Mouse (Mus musculus) liver (tissue): ENCODE measurements at regions not wholly inside any gene's neighbourhood (a gene's known extent, or its start where the extent isn't known, plus 50 kb on each side); places are given as distances from the start of the nearest gene placed in this dataset.

Experiments
- DNase-seq: peaks from one replicate; pipeline ENCODE4 v3.0.0-alpha.2; 2020; ENCODE audit warnings: mixed read lengths

GRCm38 (mm10) chr19:44626261-44626660, 63.6 kb downstream of the Hif1an start:
- no peak for DNase-seq

- DNase-seq, result no peak
Observed at GRCm38 (mm10) chr19:44629705-44630104, 67.1 kb downstream of the Hif1an start.

- DNase-seq, result no peak
Observed at GRCm38 (mm10) chr19:44631356-44632007, 68.8 kb downstream of the Hif1an start.

- no peak for DNase-seq
Observed at GRCm38 (mm10) chr19:44637145-44637719, 74.6 kb downstream of the Hif1an start.

- DNase-seq, result no peak
Observed at GRCm38 (mm10) chr19:44640021-44640420, 77.4 kb downstream of the Hif1an start.

DNA sequence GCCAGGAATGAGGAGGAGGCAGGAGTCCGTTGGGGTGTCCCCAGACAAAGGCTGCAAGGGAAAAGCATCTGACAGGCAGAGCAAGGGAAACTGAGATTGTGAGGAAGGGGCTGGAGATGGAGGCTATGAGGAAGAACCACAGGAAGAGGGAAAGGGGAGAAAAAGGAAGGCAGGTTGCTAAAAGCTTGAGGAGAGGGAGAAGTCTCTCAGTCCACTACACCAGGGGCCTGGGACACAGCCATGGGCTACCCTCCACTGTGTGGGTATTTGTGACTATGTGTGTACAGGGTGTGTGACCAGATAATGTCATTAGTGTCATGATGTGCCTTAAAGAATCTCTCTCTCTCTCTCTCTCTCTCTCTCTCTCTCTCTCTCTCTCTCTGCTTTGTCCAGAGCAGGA, 77.9 kb downstream of the Hif1an start:
- DNase-seq, result no peak

DNA sequence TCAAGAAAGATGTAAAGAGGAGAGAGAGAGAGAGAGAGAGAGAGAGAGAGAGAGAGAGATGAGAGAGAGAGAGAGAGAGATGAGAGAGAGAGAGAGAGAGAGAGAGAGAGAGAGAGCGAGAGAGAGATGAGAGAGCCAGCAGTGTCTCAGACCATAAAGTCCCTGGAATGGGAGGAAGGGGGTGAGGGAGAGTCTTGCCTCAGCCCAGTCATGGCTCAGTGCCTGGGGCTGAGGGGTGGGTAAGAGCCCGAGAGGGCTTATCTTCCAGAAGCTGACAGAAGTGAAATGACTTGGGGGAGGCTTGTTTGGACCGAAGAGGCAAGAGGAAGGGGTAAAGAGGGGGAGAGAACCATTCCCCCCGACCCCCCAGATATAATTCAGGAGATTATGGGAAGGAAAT, 79.6 kb downstream of the Hif1an start:
- DNase-seq, result no peak

DNA sequence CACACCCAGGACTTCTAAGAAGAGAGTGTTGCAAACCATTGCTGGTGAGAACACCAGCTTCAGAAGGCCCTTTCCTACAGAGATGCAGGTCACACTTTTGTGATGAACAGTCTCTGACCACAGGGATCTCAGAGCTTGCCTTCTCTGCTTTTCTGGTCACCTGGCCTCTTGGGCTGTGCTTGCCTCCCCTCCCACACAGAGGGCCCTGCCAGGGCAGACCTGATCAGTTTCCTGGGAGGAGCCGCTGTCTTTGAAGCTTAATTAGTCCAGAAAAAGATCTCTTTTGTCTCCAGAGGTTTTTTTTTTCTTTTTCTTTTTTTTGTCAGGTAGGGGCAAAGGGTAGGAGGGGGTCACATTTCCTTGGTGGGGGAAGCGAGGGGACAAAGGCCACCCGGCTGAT, 81.7 kb downstream of the Hif1an start:
- no peak for DNase-seq

GRCm38 (mm10) chr19:44644929-44645328, 82.3 kb downstream of the Hif1an start:
- no peak for DNase-seq

DNA sequence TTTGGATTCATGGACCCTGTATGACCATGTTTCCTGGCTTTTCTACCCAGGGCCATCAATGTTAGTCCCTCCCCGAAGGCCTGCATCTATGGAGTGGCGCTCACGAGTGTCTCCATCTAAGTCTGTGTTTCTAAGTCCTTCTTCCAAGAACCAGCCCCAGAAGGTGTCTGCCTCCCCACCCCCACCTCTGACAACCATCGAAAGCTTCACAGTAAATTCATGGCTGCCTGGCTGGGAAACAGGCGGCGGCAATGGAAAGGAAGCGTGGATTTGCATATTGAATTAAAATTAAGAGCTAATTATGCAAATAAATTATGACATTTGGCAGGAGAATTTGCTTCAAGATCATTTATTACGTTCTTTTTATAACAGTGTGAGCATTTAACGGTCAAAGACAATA, 83.9 kb downstream of the Hif1an start:
- no peak for DNase-seq

GRCm38 (mm10) chr19:44649206-44649605, 86.6 kb downstream of the Hif1an start:
- no peak for DNase-seq

DNA sequence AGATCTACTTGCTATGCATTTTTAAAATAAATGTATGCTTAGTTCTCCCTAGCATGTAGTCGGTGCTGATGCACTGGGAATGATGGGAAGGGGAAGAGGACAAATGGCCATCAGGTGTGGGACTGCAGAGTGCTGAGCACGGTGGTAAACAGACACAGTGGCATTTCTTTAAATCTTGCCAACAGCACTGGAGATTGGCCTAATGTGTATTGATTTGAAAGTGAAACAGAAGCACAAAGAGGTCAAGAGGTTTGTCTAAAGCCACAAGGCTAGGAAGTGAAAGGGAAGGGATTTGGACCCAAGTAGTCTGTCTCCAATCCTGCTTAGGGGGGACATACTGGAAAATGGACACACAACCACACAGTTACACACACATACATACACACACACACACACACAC, 88.2 kb downstream of the Hif1an start:
- no peak for DNase-seq

- DNase-seq, result no peak
Observed at GRCm38 (mm10) chr19:44651605-44652004, 89.0 kb downstream of the Hif1an start.

DNA sequence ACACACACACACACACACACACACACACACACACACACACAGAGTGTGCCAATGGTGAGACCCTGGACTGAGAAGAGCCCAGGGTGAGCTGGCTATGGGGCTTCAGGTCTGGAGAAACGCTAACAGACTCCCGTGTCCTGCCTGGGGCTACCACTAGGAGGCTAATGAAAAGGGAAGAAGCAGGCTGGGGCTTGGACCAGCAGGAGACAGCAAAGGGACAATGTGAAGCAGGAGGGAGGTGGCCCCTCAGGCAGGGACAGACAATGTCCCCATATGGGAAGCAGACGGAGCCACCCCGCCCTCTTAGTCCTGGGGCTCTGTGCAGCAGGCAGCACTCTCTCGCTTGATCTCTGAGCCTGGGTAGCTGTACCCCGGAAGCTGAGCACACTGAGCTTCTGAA, 93.1 kb downstream of the Hif1an start:
- DNase-seq, result peak; percentile 36

DNA sequence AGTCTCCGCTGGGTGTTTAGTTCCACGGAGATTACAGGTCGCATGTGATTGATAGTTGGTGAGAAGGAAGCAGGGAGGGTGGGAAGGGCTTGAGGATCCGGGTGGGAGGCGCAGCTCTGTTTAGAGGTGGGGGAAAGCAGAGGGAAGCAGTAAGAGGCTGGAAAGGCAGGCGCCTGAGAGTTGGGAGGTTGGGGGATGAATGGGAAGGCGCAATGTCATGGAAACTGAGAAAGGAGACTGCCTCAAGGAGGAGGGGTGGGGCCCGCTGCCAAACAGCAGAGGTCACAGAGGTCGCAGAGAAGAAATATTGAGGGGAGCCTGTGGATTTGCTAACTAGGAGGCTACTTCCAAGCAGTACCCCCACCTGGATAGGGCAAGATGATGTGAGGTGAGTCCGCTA, 96.5 kb upstream of the Pax2 start:
- DNase-seq, result no peak

- DNase-seq, result no peak
Observed at GRCm38 (mm10) chr19:44669535-44669958, 86.3 kb upstream of the Pax2 start.

DNA sequence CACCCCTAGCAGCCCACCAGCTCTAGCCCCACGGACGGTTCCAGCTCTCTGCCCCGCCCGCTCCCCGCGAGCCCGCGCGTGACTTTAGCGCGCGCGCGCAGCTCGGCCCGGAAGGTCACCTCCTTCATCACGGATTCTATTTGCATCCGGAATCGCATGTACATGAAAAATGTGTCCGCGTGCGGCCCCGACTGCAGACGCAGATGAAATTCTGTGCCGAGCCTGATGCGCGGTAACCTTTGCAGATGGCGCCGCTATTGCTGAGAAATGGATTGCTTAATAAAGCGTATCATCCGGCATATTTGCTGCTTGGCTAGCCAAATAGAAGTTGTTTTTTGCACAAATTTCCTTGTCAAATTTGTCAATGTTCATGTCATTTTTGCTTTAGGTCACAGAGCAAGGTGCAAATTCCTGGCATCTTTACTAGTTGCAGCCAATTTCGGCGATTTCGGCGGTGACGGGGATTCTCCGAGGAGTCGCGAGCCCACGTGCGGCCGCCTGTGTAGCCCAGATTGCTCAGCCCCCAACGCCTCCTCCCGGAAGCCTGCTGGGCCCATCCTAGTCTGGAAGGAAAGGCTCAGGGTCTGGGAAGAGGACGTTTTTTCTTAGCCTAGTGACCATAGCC, 81.1 kb upstream of the Pax2 start:
- DNase-seq, result no peak

DNA sequence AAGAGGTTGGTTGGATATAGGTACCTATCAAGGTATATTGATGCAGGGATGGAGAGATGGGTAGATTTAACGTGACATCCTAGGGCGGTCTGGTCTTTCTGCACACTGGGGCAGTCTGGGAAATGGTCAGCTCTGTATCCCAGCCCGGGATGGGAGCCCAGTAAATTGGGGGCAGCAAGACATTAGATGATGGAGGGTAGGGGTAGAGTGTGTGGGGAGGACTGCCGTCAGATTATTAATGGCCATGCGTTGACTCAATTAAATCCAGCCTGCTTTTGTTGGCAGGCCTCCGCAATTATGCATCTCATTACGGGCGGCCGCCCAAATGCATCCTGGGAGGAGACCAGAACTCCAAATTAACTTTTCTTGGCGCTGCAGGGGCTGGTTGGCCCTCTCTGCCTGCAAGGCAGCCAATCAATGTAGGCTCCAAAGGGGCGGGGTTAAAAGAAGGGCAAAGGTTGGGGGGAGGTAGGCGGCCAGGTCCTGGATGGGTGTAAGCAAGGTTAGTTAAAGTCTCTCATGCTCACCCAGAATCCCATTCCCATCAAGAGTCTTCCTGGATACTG, 79.2 kb upstream of the Pax2 start:
- DNase-seq, result no peak

DNA sequence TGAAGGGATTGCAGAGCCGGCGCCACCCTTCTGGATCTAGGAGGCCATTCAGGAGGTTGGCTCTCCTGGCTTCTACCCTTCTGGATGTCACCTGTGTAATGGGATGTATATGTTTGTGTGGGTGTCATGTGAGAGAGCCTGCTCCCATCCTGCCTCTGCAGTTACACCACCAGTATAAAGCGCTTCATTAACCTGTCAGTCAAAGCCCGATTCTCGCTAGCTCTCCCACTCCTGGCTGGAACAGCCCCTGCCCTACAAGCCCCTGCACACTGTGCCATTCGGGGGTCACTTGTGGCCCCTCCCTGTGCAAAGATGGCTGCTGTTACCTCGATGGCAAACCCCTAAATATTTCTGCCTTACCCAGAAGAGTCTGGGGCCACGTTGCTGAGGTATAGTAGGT, 78.5 kb upstream of the Pax2 start:
- no peak for DNase-seq

GRCm38 (mm10) chr19:44678686-44679085, 77.2 kb upstream of the Pax2 start:
- DNase-seq, result no peak

GRCm38 (mm10) chr19:44681675-44682074, 74.2 kb upstream of the Pax2 start:
- no peak for DNase-seq

- no peak for DNase-seq
Observed at GRCm38 (mm10) chr19:44683191-44683590, 72.7 kb upstream of the Pax2 start.

DNA sequence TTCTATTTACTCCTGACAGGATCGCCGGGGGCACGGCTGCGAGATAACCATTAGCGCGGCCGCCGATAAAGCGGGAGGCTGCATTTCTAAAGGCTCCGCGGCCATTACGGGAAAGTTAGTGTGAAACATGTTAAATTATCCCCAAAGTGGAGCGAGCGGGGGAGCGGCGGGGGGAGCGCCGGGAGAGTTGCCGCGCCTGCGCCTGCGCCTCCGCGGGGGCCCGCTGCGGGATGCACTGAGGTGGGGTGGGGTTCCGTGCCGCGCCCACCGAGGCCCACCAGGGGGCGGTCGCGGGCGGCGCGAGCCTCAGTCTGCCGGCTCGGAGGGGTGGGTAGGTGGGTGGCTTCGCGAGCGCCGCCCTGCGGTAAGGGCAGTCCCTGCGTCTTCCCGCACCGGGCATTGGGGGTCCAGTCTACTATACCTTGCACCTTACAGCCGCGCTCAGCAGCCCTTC, 71.8 kb upstream of the Pax2 start:
- DNase-seq, result peak; percentile 35

DNA sequence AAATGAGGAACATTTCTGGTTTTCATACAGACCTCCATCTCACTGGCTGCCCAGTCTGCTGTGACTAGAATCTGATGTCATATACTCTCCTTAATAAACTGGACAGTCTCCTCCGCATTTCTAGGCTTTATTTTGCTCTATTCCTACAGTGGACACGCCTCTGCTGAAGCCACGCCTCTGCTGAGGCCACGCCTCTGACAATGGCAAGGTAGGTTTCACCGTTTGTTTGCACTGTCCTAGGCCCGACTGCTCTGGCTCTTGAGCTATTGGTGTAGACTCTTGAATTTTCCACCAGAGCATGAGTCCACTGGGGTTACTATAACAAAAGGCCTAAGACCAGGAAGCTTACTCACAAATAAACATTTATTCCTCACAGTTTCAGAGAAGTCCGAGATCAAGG, 69.8 kb upstream of the Pax2 start:
- DNase-seq, result no peak
